Mouse (Mus musculus) frontal cortex, adult 2 months (tissue): ENCODE data around the gene Bco2. TPM values are rescaled to one million over a fixed set of nuclear protein-coding genes. Genes with fewer than 3 reads are reported as not detected.

Source experiments
- DNase-seq, 2 experiments: peaks; one replicate each; pipeline ENCODE4 v3.0.0; 2022; ENCODE audit warnings: low spot score in 1 of 2; ENCODE audit errors: extremely low spot score in 1 of 2
- polyA plus RNA-seq: library from polyadenylated mRNA; depleted of rRNA; stranded (reverse); fragments of >200 nt; gene quantifications from 2 replicates; pipeline ENCODE4 v1.2.3, GENCODE M21; 2012; rRNA removed

Gene Bco2
- polyA plus RNA-seq: 4.0 and 4.3 TPM in 2 replicates

GRCm38 (mm10) chr9:50555094-50555446, at the start of gene Bco2:
Bco2 (minus strand) TSS chr9:50555181.
- no peak for DNase-seq

GRCm38 (mm10) chr9:50604338-50604737, 49.4 kb upstream of the Bco2 start:
- DNase-seq: no peak

GRCm38 (mm10) chr9:50603998-50604324, 49.0 kb upstream of the Bco2 start:
- DNase-seq: no peak

- DNase-seq: peak; percentile 94 to 97
These were observed 48.4 kb upstream of the Bco2 start, which contains the start of the genes Sdhd and Timm8b for GRCm38 (mm10) chr9:50603189-50603997. Sdhd (minus strand) TSS chr9:50603812. Timm8b (plus strand) TSS chr9:50603910.

GRCm38 (mm10) chr9:50602055-50602845, 47.3 kb upstream of the Bco2 start:
- DNase-seq: no peak

- DNase-seq: no peak
These were observed 46.6 kb upstream of the Bco2 start for GRCm38 (mm10) chr9:50601536-50601935.

GRCm38 (mm10) chr9:50596973-50597372, 42.0 kb upstream of the Bco2 start:
- no peak for DNase-seq

- no peak for DNase-seq
These were observed 39.9 kb upstream of the Bco2 start for GRCm38 (mm10) chr9:50594794-50595417.

GRCm38 (mm10) chr9:50593544-50593943, 38.6 kb upstream of the Bco2 start:
- peak in 1 of 2 experiments; percentile 37 for DNase-seq

- DNase-seq: no peak
These were observed 38.0 kb upstream of the Bco2 start for GRCm38 (mm10) chr9:50592955-50593354.

- no peak for DNase-seq
These were observed 36.0 kb upstream of the Bco2 start for GRCm38 (mm10) chr9:50590856-50591518.

- DNase-seq: no peak
These were observed 32.0 kb upstream of the Bco2 start for GRCm38 (mm10) chr9:50586955-50587354.

- no peak for DNase-seq
These were observed 30.3 kb upstream of the Bco2 start for GRCm38 (mm10) chr9:50585145-50585818.

- no peak for DNase-seq
These were observed 25.4 kb upstream of the Bco2 start for GRCm38 (mm10) chr9:50580370-50580769.

- DNase-seq: no peak
These were observed 14.9 kb upstream of the Bco2 start for GRCm38 (mm10) chr9:50569599-50570525.

GRCm38 (mm10) chr9:50567881-50568280, 12.9 kb upstream of the Bco2 start:
- no peak for DNase-seq

- DNase-seq: no peak
These were observed 12.4 kb upstream of the Bco2 start for GRCm38 (mm10) chr9:50567372-50567771.

GRCm38 (mm10) chr9:50565940-50566339, 11.0 kb upstream of the Bco2 start:
- no peak for DNase-seq

- no peak for DNase-seq
These were observed 10.2 kb upstream of the Bco2 start for GRCm38 (mm10) chr9:50565173-50565572.
